Mouse (Mus musculus): ENCODE measurements around the gene Cldn5.

DNA sequence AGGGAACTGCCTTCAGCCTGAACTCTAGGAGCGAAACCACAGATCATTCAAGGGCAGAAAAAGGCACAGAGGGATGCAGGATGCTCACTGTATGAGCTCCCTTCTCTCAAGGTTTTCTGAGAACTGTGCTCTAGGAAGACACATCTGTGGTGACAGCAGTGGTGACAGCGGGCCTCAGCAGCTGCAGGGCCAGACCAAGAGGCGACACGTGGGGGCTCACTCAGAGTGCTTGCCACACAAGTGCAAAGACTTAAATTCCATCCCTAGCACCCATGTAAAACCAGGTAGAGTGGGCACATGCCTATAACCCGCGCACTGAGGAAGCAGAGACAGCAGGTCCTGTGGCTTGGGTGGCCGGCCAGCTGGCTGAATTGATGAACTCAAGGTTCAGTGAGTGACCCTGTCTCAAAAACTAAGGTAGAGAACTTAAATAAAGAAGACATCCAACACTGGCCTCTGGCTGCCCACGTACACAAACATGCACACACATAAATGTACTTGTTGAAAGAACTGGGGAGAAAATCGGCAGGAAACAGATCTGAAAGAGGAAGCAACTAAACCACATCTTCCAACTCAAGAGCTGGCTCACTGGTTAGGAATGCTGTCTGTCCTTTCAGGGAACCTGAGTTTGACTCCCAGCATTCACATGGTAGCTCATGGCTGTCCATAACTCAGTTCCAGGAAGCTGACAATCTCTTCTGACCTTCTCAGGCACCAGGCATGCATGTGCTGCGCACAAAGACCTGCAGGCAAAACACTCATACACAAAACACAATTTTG, 12.2 kb downstream of the Cldn5 start:
- TF ChIP-seq CTCF (IDR thresholded peaks at IDR 0.05; ENCODE audit: low read depth, low read length) (no peak), POLR2A (IDR thresholded peaks at IDR 0.05; ENCODE audit: insufficient read depth, low read length) (no peak), EP300 (IDR thresholded peaks at IDR 0.05; ENCODE audit: insufficient read depth, low read depth, low read length) (no peak)
